Mouse (Mus musculus): ENCODE results near the gene Hsfy2.

DNA sequence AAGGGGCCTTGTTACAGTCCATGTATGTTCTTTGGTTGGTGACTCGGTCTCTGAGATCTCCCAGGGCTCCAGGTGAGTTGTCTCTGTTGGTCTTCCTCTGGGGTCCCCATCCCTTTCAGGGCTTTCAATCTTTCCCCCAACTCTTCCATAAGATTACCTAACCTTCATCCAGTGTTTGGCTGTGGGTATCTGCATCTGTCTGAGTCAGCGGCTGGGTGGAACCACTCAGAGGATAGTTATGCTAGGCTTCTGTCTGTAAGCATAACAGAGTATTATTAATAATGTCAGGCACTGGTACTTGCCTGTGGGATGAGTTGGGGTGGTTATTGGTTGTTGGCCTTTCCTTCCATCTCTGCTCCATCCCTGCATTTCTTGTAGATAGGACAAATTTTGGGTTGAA, 44.0 kb upstream of the Hsfy2 start:
- TF ChIP-seq CTCF (conservative IDR thresholded peaks at IDR 0.05; ENCODE audit: low read length) = no peak
- no peak for TF ChIP-seq NANOG (IDR thresholded peaks at IDR 0.05; ENCODE audit: borderline replicate concordance, low read length)
